Mouse (Mus musculus) T-helper 2 cell (primary cell): ENCODE data around the gene Wwox.

ENCODE experiments used
- in situ Hi-C: fragments of 300-600 bp; cut with MboI, MseI; formaldehyde crosslinking; loops from one replicate; pipeline ENCODE4 v1.15.1; 2025; ENCODE audit warnings: high pct_unique_total_duplicates

The Wwox gene

GRCm38 (mm10) chr8:114853765-114854164 is 414.3 kb downstream of the Wwox start:
- in situ Hi-C loops = no loop called here

- in situ Hi-C loops = no loop called here
Measured at GRCm38 (mm10) chr8:114855833-114856232, 416.4 kb downstream of the Wwox start.

GRCm38 (mm10) chr8:114865911-114866310 is 426.5 kb downstream of the Wwox start:
- in situ Hi-C loops = no loop called here

- in situ Hi-C loops = no loop called here
Measured at GRCm38 (mm10) chr8:114869321-114869720, 429.9 kb downstream of the Wwox start.

GRCm38 (mm10) chr8:114870410-114870809 is 431.0 kb downstream of the Wwox start:
- in situ Hi-C loops = no loop called here

GRCm38 (mm10) chr8:114872491-114872890 is 433.0 kb downstream of the Wwox start:
- in situ Hi-C loops = no loop called here

GRCm38 (mm10) chr8:114875161-114875560 is 435.7 kb downstream of the Wwox start:
- in situ Hi-C loops = no loop called here

GRCm38 (mm10) chr8:114876161-114876611 is 436.7 kb downstream of the Wwox start:
- in situ Hi-C loops = no loop called here

- in situ Hi-C loops = no loop called here
Measured at GRCm38 (mm10) chr8:114876696-114877206, 437.3 kb downstream of the Wwox start.

GRCm38 (mm10) chr8:114877234-114877633 is 437.8 kb downstream of the Wwox start:
- in situ Hi-C loops = no loop called here

GRCm38 (mm10) chr8:114878449-114879276 is 439.2 kb downstream of the Wwox start:
- in situ Hi-C loops = no loop called here

- in situ Hi-C loops = no loop called here
Measured at GRCm38 (mm10) chr8:114879277-114879568, 439.8 kb downstream of the Wwox start.

GRCm38 (mm10) chr8:114879678-114880077 is 440.2 kb downstream of the Wwox start:
- in situ Hi-C loops = no loop called here

- in situ Hi-C loops = no loop called here
Measured at GRCm38 (mm10) chr8:114880475-114881135, 441.1 kb downstream of the Wwox start.

- in situ Hi-C loops = no loop called here
Measured at GRCm38 (mm10) chr8:114881891-114882401, 442.5 kb downstream of the Wwox start.

- in situ Hi-C loops = no loop called here
Measured at GRCm38 (mm10) chr8:114882504-114882903, 443.0 kb downstream of the Wwox start.

- in situ Hi-C loops = no loop called here
Measured at GRCm38 (mm10) chr8:114882936-114883606, 443.6 kb downstream of the Wwox start.

GRCm38 (mm10) chr8:114883967-114884366 is 444.5 kb downstream of the Wwox start:
- in situ Hi-C loops = no loop called here

GRCm38 (mm10) chr8:114885026-114885592 is 445.7 kb downstream of the Wwox start:
- in situ Hi-C loops = no loop called here

- in situ Hi-C loops = no loop called here
Measured at GRCm38 (mm10) chr8:114888388-114888787, 448.9 kb downstream of the Wwox start.

GRCm38 (mm10) chr8:114889578-114890374 is 450.3 kb downstream of the Wwox start:
- in situ Hi-C loops = no loop called here
